Mouse (Mus musculus): ENCODE data around the gene Relb. TPM values are rescaled to one million over a fixed set of nuclear protein-coding genes. Genes with fewer than 3 reads are reported as not detected.

The Relb gene
- polyA plus RNA-seq, 1 experiment = 75.6 TPM

GRCm38 (mm10) chr7:19671511-19671910 is 42.3 kb upstream of the Relb start:
- peaks cover 4% of the 10 kb centered on the region for H3K4me1 ChIP-seq (replicated peaks; ENCODE audit: control insufficient read depth, insufficient read depth, low read length)
- TF ChIP-seq CTCF (IDR thresholded peaks at IDR 0.05; ENCODE audit: borderline replicate concordance, control insufficient read depth, extremely low read depth, insufficient read depth, low read length, poor library complexity) (no peak), POLR2A (IDR thresholded peaks at IDR 0.05; ENCODE audit: control insufficient read depth, extremely low read depth, insufficient read depth, low read length, poor library complexity) (no peak)
- no peak overlapping the region for H3K4me3 ChIP-seq (ENCODE audit: control insufficient read depth, insufficient read depth, low read length)
- WGBS = 90% methylated on average over 10 of the region's 10 CpGs
- H3K27me3 ChIP-seq (ENCODE audit: control insufficient read depth, insufficient read depth, low read length) = no peaks in the 10 kb centered on the region
- no peaks in the 10 kb centered on the region for H3K36me3 ChIP-seq (ENCODE audit: control insufficient read depth, insufficient read depth, low read length)
- no peak overlapping the region for H3K27ac ChIP-seq (ENCODE audit: control insufficient read depth, insufficient read depth, low read length)
- no peak for DNase-seq

DNA sequence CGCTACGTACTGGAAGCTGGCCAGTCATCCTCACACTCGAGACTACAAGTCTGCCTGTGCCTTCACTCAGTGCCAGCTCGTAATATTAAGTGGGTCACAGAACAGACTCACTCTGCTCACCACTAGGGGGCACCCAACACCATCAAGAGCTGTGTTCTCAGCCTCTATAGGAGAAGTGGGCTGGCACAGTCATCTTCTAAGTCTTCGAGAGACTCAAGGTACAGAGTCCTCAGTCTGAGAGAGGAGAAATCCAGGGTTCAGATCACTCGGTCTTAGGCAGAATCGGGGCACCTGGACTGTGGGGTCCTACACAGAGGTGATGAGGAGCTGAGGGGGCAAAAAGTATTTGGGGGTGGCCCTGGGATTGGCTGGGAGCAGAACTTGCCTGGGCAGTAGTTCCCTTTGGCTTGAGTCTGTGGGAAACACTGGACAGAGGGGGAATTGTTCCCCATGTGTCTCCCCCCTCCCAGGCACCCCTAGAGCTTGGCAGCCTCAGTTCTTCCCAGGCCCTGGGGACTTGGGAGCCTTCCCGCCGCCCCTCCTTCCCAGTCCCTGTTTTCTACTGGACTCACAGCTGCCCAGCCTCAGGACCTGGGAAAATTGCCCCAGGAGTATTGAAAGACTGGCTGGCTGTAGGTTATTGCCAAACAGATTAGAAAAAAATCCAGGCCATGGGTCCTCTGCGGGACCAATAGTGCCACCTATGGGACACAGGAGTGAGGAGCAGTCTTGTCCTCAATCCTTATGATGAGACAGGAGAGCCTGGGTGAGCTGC is 39.9 kb upstream of the Relb start:
- peak; percentile 88 for DNase-seq
- WGBS = 11% methylated on average over 10 of the region's 10 CpGs
- TF ChIP-seq CTCF (IDR thresholded peaks at IDR 0.05; ENCODE audit: borderline replicate concordance, control insufficient read depth, extremely low read depth, insufficient read depth, low read length, poor library complexity) (peak; percentile 21; the same call in 1 of the 2 replicates), POLR2A (IDR thresholded peaks at IDR 0.05; ENCODE audit: control insufficient read depth, extremely low read depth, insufficient read depth, low read length, poor library complexity) (no peak)

GRCm38 (mm10) chr7:19667434-19667833 is 38.2 kb upstream of the Relb start:
- Histone ChIP-seq H3K4me1 (replicated peaks; ENCODE audit: control insufficient read depth, insufficient read depth, low read length) (peaks cover 19% of the 10 kb centered on the region), H3K27me3 (ENCODE audit: control insufficient read depth, insufficient read depth, low read length) (no peaks in the 10 kb centered on the region), H3K4me3 (ENCODE audit: control insufficient read depth, insufficient read depth, low read length) (no peak overlapping the region), H3K27ac (ENCODE audit: control insufficient read depth, insufficient read depth, low read length) (no peak overlapping the region; the same call in 1 of the 2 replicates), H3K36me3 (ENCODE audit: control insufficient read depth, insufficient read depth, low read length) (no peaks in the 10 kb centered on the region)
- TF ChIP-seq POLR2A (IDR thresholded peaks at IDR 0.05; ENCODE audit: control insufficient read depth, extremely low read depth, insufficient read depth, low read length, poor library complexity) = no peak
- no peak for TF ChIP-seq CTCF (IDR thresholded peaks at IDR 0.05; ENCODE audit: borderline replicate concordance, control insufficient read depth, extremely low read depth, insufficient read depth, low read length, poor library complexity)
- 84% methylated on average over 2 of the region's 2 CpGs for WGBS
- no peak for DNase-seq

More for the DNA sequence above, 39.9 kb upstream of the Relb start:
- no peak overlapping the region for H3K27ac ChIP-seq (ENCODE audit: control insufficient read depth, insufficient read depth, low read length)
- no peaks in the 10 kb centered on the region for H3K27me3 ChIP-seq (ENCODE audit: control insufficient read depth, insufficient read depth, low read length)
- peaks cover 11% of the 10 kb centered on the region for H3K4me1 ChIP-seq (replicated peaks; ENCODE audit: control insufficient read depth, insufficient read depth, low read length)
- no peaks in the 10 kb centered on the region for H3K36me3 ChIP-seq (ENCODE audit: control insufficient read depth, insufficient read depth, low read length)
- H3K4me3 ChIP-seq (ENCODE audit: control insufficient read depth, insufficient read depth, low read length) = no peak overlapping the region

DNA sequence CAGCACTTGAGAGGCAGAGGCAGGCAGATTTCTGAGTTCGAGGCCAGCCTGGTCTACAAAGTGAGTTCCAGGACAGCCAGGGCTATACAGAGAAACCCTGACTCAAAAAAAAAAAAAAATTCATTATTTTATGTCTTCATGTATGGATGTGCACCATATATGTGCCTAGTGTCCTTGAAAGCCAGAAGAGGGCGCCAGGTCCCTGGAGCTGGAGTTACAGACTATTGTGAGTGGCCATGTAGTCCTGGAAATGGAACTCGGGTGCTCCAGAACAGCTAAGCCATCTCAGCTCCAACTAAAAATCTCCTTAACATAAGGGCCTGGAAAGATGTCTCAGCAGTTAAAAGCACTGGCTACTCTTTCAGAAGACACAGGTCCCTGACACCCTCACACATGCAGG is 37.5 kb upstream of the Relb start:
- H3K36me3 ChIP-seq (ENCODE audit: control insufficient read depth, insufficient read depth, low read length) = no peaks in the 10 kb centered on the region
- no peaks in the 10 kb centered on the region for H3K27me3 ChIP-seq (ENCODE audit: control insufficient read depth, insufficient read depth, low read length)
- peaks cover 19% of the 10 kb centered on the region for H3K4me1 ChIP-seq (replicated peaks; ENCODE audit: control insufficient read depth, insufficient read depth, low read length)
- DNase-seq = no peak
- WGBS = 89% methylated on average over 3 of the region's 3 CpGs
- no peak overlapping the region for H3K27ac ChIP-seq (ENCODE audit: control insufficient read depth, insufficient read depth, low read length)
- no peak for TF ChIP-seq CTCF (IDR thresholded peaks at IDR 0.05; ENCODE audit: borderline replicate concordance, control insufficient read depth, extremely low read depth, insufficient read depth, low read length, poor library complexity)
- no peak for TF ChIP-seq POLR2A (IDR thresholded peaks at IDR 0.05; ENCODE audit: control insufficient read depth, extremely low read depth, insufficient read depth, low read length, poor library complexity)
- no peak overlapping the region for H3K4me3 ChIP-seq (ENCODE audit: control insufficient read depth, insufficient read depth, low read length)

DNA sequence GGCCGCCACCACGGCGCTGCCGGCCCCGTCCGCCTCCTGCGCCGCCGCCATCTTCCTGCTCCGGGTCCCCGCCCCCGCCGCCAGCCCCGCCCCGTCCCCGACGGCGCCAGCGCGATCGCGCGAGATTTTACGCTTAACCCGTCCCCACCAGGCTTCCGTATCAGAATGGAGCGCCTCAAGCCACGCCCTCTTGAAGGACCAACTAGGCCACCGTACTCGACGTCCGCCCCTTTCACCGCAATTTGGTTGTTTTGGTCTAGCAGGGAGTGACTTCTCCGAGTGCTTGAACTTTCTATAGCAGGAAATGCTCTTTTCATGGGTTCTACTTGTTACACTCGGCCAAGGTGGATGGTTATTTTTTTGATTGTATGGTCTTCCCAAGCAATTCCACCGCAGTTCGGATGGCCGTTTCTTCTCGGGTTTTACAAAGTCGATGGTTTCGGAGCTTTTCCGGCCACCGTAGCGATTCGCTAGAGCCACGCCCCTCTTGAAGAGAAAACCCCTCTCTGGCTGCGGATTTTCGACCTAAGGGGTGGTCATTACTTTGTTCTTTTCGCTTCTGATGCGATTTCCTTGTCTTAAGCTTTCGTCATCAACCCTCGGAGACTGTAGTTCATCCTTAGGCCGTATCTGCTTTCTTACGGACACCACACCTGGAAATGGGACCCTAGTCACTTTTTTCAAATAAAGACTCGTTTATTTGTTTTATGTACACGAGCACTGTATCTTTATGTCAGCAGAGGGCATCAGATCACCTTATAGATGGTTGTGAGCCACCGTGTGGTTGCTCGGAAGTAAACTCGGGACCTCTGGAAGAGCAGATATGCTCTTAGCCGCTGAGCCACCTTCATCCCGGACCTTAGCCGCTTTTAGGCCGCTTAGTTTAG is 36.0 kb upstream of the Relb start, which contains the start of gene Clptm1:
Gene Clptm1 (minus strand): TSS at position 79 of the 887 bp plus-strand sequence.
- Histone ChIP-seq H3K27me3 (ENCODE audit: control insufficient read depth, insufficient read depth, low read length) (no peaks in the 10 kb centered on the region), H3K27ac (ENCODE audit: control insufficient read depth, insufficient read depth, low read length) (peak within 1 kb of the TSS; percentile 88), H3K4me3 (ENCODE audit: control insufficient read depth, insufficient read depth, low read length) (peak within 1 kb of the TSS; percentile 80), H3K36me3 (ENCODE audit: control insufficient read depth, insufficient read depth, low read length) (no peaks in the 10 kb centered on the region), H3K4me1 (replicated peaks; ENCODE audit: control insufficient read depth, insufficient read depth, low read length) (peaks cover 19% of the 10 kb centered on the region)
- peak; percentile 97 for DNase-seq
- TF ChIP-seq POLR2A (IDR thresholded peaks at IDR 0.05; ENCODE audit: control insufficient read depth, extremely low read depth, insufficient read depth, low read length, poor library complexity) (peak; percentile 46; the same call in 1 of the 2 replicates), CTCF (IDR thresholded peaks at IDR 0.05; ENCODE audit: borderline replicate concordance, control insufficient read depth, extremely low read depth, insufficient read depth, low read length, poor library complexity) (no peak)
- WGBS = under 1% methylated on average over 63 of the region's 63 CpGs

- under 1% methylated on average over 37 of the region's 37 CpGs for WGBS
- TF ChIP-seq POLR2A (IDR thresholded peaks at IDR 0.05; ENCODE audit: control insufficient read depth, extremely low read depth, insufficient read depth, low read length, poor library complexity) (0 out of 2 replicates have a peak, but pooled peaks have one; percentile 58), CTCF (IDR thresholded peaks at IDR 0.05; ENCODE audit: borderline replicate concordance, control insufficient read depth, extremely low read depth, insufficient read depth, low read length, poor library complexity) (no peak)
- peaks cover 19% of the 10 kb centered on the region for H3K4me1 ChIP-seq (replicated peaks; ENCODE audit: control insufficient read depth, insufficient read depth, low read length)
Observed at GRCm38 (mm10) chr7:19664455-19664954, 35.3 kb upstream of the Relb start.

More at GRCm38 (mm10) chr7:19664455-19664954, 35.3 kb upstream of the Relb start:
- Histone ChIP-seq H3K4me3 (ENCODE audit: control insufficient read depth, insufficient read depth, low read length) (peak overlapping the region; percentile 80), H3K27ac (ENCODE audit: control insufficient read depth, insufficient read depth, low read length) (no peak overlapping the region), H3K36me3 (ENCODE audit: control insufficient read depth, insufficient read depth, low read length) (no peaks in the 10 kb centered on the region), H3K27me3 (ENCODE audit: control insufficient read depth, insufficient read depth, low read length) (no peaks in the 10 kb centered on the region)
- DNase-seq = no peak

All from thymus, adult 2 months (tissue).